Mouse (Mus musculus) myocyte (in vitro differentiated cells): ENCODE measurements at regions not wholly inside any gene's neighbourhood (a gene's known extent, or its start where the extent isn't known, plus 50 kb on each side); places are given as distances from the start of the nearest gene placed in this dataset.

Experiments
- MAX ChIP-seq: IDR thresholded peaks from one replicate; pipeline ENCODE4 v1.6.1; 2011; ENCODE audit warnings: low read depth, mild to moderate bottlenecking, control low read depth
- POLR2A ChIP-seq: IDR thresholded peaks from one replicate; pipeline ENCODE4 v1.6.1; 2011; ENCODE audit warnings: low read depth, mild to moderate bottlenecking, control low read depth, moderate library complexity; ENCODE audit not compliant: insufficient read length

GRCm38 (mm10) chr8:24372068-24372467 is 353.6 kb downstream of the Adam3 start:
- TF ChIP-seq POLR2A (no peak), MAX (no peak)
